Mouse (Mus musculus) heart, postnatal 25 days (tissue): ENCODE measurements at regions not wholly inside any gene's neighbourhood (a gene's known extent, or its start where the extent isn't known, plus 50 kb on each side); places are given as distances from the start of the nearest gene placed in this dataset.

Source experiments
- DNase-seq: peaks from one replicate; pipeline ENCODE4 v3.0.0; 2022; ENCODE audit warnings: low spot score
- intact Hi-C: fragments of 180-260 bp; cut with DNase I; formaldehyde crosslinking; loops from one replicate; pipeline ENCODE4 v1.15.1; 2025

- DNase-seq, result no peak
- intact Hi-C loops, result no loop called here
Measured at GRCm38 (mm10) chr9:52591188-52591587, 88.4 kb downstream of the AI593442 start.

- intact Hi-C loops, result no loop called here
- no peak for DNase-seq
Measured at GRCm38 (mm10) chr9:52574066-52574465, 105.5 kb downstream of the AI593442 start.

GRCm38 (mm10) chr9:52551577-52552281 is 127.9 kb downstream of the AI593442 start:
- intact Hi-C loops, result no loop called here
- DNase-seq, result no peak

- intact Hi-C loops, result no loop called here
- no peak for DNase-seq
Measured at GRCm38 (mm10) chr9:52546071-52546470, 133.5 kb downstream of the AI593442 start.

- intact Hi-C loops, result no loop called here
Measured at GRCm38 (mm10) chr9:52539086-52539485, 140.5 kb downstream of the AI593442 start.

GRCm38 (mm10) chr9:52529444-52529915 is 150.1 kb downstream of the AI593442 start:
- intact Hi-C loops, result no loop called here
- DNase-seq, result no peak

More at GRCm38 (mm10) chr9:52539086-52539485, 140.5 kb downstream of the AI593442 start:
- no peak for DNase-seq

GRCm38 (mm10) chr9:52500487-52500886 is 179.1 kb downstream of the AI593442 start:
- intact Hi-C loops, result no loop called here
- DNase-seq, result no peak

GRCm38 (mm10) chr9:52495483-52496270 is 183.9 kb downstream of the AI593442 start:
- DNase-seq, result no peak
- intact Hi-C loops, result no loop called here

- no peak for DNase-seq
- intact Hi-C loops, result no loop called here
Measured at GRCm38 (mm10) chr9:52492947-52493505, 186.6 kb downstream of the AI593442 start.

- intact Hi-C loops, result no loop called here
- no peak for DNase-seq
Measured at GRCm38 (mm10) chr9:52473555-52474196, 205.9 kb downstream of the AI593442 start.

- no peak for DNase-seq
- intact Hi-C loops, result no loop called here
Measured at GRCm38 (mm10) chr9:52472859-52473258, 206.7 kb downstream of the AI593442 start.

GRCm38 (mm10) chr9:52458518-52458917 is 221.1 kb downstream of the AI593442 start:
- DNase-seq, result no peak
- intact Hi-C loops, result no loop called here

GRCm38 (mm10) chr9:52454445-52454844 is 225.1 kb downstream of the AI593442 start:
- intact Hi-C loops, result no loop called here
- no peak for DNase-seq

- DNase-seq, result no peak
- intact Hi-C loops, result no loop called here
Measured at GRCm38 (mm10) chr9:52451792-52452191, 227.8 kb downstream of the AI593442 start.

GRCm38 (mm10) chr9:52448245-52448644 is 231.3 kb downstream of the AI593442 start:
- no peak for DNase-seq
- intact Hi-C loops, result no loop called here

- DNase-seq, result no peak
- intact Hi-C loops, result no loop called here
Measured at GRCm38 (mm10) chr9:52443228-52443627, 236.4 kb downstream of the AI593442 start.

- DNase-seq, result no peak
- intact Hi-C loops, result no loop called here
Measured at GRCm38 (mm10) chr9:52434215-52434614, 245.4 kb downstream of the AI593442 start.

- DNase-seq, result no peak
- intact Hi-C loops, result no loop called here
Measured at GRCm38 (mm10) chr9:52425413-52425812, 254.2 kb downstream of the AI593442 start.

GRCm38 (mm10) chr9:52422622-52423021 is 254.2 kb upstream of the Zc3h12c start:
- intact Hi-C loops, result no loop called here
- DNase-seq, result no peak

- intact Hi-C loops, result no loop called here
- DNase-seq, result no peak
Measured at GRCm38 (mm10) chr9:52415706-52416105, 247.3 kb upstream of the Zc3h12c start.
